Mouse (Mus musculus) heart, postnatal 10 days (tissue): ENCODE measurements around the gene Med13. TPM values are rescaled to one million over a fixed set of nuclear protein-coding genes. Genes with fewer than 3 reads are reported as not detected.

ENCODE experiments used
- DNase-seq, 2 experiments: peaks; one replicate each; pipeline ENCODE4 v3.0.0; 2021
- intact Hi-C: fragments of 180-260 bp; cut with DNase I; formaldehyde crosslinking; loops from one replicate; pipeline ENCODE4 v1.15.1; 2025
- total RNA-seq, 2 experiments: library from RNA; stranded (reverse); gene quantifications; 2 replicates each; pipeline ENCODE4 v1.2.3; 2021

Gene Med13
- 10 to 100 TPM; 46.0 to 52.9 TPM for total RNA-seq

DNA sequence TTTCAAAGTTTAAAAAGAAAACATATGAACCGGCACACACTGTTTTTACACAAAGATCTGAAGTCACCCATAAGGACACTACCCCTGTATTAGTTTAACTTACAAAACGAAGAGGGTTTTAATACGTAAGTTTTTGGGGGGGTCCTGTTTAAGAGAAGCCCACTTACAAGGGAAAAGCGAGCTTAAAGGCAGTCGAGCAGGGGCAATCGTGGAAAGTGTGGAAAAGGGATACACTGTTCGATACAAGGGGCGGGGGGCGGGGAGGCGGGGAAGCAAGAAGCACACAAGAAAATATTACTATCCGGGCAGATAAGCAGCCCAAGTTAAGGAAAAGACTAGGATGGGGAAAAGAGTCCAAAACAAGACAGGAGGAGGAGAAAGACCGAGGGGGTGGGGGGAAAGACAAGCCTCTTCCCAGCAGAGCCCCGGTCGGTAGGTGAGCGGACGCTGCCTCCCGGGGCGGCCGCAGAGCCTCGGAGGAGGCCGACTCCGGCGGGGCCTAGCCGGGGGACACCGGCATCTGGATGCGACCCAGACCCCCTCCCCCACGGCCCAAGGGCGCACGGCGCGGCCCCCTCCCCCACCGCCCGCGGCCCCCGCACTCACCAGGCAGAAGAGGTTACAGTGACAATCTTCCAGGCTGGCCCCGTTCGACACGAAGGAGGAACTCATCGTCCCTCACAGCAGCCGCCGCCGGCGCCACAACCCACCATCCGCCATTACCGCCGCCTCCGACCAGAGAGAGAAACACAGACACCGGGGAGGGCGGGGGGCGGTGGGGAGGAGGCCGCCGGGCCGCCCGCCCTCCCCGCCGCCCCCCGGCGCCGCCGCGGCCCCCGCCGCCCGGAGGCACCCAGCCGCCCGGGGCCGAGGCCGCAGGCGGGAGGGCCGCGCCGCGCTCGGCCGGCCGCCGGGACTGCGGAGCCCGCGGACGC lies at the start of gene Med13:
Gene Med13, minus strand, starts transcription at position 749 of the 935 bp plus-strand sequence.
- DNase-seq, result peak; percentile 59 to 68
- intact Hi-C loops, result loop anchor here (10.0 kb wide), 1 partner anchor 62 kb away; no protein-coding TSS in a partner anchor

DNA sequence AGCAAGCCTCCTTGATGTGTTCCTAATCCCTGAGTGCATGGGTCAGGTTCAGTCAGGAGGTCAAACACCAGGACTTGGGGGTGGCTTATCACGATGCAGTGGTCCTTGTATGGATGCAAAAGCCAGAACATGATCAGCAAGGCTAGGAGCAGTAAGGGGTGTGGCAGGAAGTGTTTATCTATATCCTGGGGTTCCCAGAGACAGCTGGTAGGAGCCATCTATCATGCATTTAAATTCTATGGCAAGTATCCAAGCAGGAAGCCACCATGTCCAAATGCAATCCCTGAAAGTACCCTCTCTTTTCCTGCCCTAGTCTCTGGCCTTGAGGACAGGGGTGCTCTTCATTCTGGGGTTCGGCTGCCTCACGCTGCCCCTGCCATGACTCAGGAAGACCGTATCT lies 47.2 kb upstream of the Med13 start:
- DNase-seq, result no peak
- intact Hi-C loops, result no loop called here

DNA sequence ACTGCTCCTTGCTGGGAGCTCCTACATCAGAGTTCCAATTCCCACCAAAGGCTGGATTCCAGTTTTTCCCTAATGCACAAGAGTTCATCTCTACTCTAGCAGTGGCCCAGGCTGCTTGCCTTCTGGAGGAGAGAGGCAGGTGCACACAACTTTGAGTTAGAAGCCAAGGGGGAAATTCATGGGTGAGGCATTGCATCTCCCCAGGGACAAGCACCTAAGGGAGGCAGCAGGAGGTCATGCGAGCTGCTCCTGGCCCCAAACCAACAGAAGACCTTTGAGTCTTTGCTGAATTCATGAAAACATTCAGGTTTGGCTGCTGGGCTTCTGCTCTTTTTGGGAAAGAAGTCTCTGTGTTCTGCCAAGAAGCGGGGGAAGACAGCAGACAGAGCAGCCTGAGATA lies 46.4 kb upstream of the Med13 start:
- no peak for DNase-seq
- intact Hi-C loops, result no loop called here

DNA sequence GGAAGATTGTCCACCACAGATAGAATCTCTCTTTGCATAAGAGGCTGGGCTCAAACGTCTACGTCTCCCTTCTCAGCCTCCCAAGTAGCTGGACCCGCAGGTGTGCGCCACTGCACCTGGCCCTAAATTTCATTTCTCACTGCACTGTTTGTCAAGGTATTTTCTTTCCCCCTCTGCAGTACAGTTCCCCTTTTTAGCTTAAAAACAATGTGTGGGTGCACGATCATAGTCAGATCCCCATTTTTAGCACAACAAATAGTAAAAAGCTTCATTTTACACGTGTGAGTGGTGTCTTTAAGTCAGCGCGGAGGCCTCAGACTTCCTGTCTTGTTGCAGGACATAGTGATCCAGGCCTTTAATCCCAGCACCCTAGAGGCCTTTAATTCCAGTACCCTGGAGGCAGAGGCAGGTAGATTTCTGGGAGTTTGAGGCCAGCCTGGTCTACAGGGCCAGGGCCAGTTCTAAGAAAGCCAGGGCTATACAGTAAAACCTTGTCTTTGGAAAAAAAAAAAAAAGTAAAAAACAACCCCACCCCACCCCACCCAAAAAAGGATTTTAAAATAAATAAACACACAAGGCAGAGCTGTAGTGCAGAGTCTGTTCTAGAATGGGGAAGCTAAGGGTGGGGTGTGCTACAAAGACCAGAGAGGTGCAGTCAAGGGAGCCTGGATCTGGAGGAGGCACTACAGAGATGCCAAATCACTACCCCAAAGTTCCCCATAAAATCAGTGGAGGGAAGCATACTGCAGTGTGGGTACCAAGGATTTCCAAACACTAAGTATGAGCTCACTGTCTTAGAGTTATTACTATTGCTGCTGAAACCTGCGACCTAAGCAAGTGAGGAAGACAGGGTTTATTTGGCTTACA lies 42.1 kb upstream of the Med13 start:
- intact Hi-C loops, result no loop called here

DNA sequence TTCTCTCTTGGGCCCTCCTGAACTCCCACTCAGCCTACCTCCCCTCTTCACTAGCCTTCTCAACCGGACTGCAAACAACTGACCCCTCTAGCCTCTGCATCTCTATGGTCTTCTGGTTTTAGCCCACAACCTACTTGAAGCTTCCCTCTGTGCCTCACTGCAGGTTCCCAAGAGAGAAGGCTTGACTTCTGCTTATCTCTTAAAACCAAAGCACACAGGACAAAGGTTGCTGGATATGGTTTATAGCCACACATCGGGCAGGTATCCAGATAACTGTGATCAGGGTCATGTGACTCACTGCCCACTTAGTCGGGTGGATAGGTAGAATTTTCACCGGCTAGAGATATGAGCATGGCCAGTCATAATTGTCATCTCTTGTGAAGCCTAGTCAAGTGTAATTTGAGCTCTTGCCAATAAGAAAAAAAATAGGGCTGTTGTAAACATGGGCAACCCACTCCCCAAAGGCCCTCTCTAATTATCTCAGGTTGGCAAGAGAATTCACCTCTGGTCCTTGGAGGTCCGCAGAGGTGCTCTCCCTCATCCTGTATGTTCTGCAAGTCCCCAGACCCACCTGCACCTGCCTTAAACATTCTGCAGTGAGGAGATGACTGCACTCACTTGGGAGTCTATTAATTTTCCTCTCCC lies 39.7 kb upstream of the Med13 start:
- DNase-seq, result no peak
- intact Hi-C loops, result no loop called here

More for the DNA sequence above, 42.1 kb upstream of the Med13 start:
- no peak for DNase-seq

DNA sequence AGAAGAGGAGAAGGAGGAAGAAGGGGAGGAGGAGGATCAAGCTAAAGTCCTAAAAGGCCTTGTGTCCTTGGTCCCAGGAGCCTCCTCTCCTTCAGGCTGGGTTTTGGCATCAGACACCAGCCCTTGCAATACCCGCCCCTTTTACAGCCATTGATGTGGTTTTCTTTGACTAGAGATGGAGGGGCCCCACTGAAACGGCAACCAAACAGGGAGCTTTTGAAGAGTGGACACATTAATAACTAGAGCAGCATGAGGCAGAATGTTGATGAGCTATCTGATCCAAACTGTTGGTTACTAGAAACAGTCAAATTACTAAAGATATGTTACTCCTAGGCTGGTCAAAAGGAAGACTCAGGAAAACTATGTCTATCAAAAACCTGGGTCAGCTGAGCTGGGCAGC lies 39.1 kb upstream of the Med13 start:
- intact Hi-C loops, result no loop called here
- DNase-seq, result no peak

DNA sequence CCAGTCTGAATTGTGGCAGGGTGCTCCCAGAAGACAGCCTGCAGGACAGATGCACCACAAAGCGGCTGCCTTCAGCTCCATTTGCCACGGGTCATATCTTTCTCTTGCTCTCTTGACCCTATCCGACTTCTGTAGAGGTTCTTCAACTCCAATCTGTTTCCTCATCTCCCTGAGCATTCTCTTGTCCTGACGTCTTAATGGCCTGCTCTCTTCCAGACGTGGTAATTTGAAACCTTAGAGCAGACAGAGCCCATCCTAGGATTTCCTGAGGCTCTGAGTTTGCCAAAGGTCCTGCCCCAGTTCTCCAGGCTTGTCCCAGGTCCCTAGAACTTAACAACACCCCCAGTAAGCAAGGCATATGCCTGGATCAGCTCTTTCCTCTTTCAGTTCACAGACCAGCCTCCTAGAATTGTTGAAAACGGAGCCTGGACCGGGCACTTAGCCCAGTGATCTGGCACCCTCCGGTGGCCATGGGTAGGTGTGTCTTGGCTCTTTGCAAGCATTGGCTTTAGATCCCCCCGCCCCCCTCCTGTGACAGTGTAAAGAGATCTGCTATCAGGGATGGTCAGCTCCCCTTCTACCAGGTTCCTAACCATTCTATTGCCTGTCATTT lies 38.2 kb upstream of the Med13 start:
- peak; percentile 60 to 71 for DNase-seq
- intact Hi-C loops, result no loop called here

DNA sequence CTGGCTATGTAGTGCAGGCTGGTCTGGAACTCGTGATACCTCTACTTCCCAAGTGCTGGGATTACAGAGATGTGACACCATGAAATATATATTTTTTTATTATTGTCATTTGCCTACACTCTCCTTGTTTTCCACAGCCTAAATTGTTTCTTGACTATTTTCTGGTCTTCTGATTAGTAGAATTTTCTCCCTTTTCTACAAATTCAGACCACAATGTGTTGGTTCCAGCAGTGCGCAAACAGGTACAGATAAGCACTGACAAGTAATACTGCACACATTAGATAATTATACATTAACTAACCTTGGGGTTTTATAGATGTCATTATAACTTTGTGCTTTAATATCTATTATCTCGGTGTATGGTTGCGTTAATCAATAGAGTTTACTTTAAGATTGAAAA lies 37.7 kb upstream of the Med13 start:
- DNase-seq, result no peak
- intact Hi-C loops, result no loop called here

DNA sequence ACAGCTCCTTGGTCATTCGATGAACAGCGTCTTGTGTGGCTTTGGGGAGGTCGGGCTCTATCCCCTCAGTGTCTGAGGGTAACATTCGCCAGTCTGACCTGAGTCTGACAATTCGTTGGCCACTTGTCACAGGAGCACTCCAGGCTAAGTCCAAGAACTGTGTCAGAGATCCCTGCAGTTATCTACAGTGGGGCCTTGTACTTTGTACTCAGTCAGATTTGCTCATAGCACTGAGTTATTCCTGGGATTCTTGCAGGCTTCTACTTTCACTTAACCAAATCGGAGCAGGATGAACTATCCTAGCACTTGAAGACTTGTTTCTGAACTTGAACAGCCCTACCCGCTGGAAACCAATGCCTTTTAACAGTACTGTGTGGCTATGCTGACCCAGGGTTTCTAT lies 34.3 kb upstream of the Med13 start:
- DNase-seq, result no peak
- intact Hi-C loops, result no loop called here

DNA sequence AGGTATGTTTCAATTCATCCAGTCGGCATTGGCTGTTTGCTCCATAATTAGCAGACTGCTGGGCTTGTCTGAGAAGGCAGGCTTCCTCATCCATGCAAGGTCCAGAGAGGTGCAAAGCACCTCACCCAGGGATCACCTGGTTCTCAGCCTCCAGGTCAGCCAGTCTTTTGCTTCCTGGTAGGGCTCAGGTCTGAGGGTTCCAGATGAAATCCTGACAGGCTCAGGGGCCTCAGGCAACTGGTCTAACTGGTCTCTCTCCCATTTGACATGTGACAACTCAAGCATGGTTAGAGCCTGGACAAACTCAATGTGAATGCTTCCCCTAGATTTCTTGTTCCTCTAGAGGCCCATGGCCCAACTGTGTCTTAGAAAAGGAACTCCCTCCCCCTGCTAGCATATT lies 32.9 kb upstream of the Med13 start:
- no peak for DNase-seq
- intact Hi-C loops, result no loop called here

DNA sequence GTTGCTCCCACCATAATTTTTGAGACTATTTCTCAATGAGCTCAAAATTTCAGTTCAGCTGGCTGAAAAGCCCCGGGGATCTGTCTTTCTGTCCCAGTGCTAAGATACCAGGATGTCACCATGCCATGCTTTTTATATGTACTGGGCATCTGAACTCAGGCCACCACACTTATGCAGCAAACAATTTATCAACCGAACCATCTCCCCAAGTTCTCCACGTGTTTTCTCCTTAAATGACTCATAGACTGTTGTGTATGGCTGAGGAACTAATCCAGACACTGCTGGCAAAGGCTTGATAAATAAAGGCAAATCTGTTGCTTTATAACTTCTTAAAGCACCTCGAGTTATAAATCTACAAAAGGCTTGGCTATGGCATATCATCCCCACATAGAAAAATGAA lies 32.1 kb upstream of the Med13 start:
- intact Hi-C loops, result no loop called here
- DNase-seq, result no peak

DNA sequence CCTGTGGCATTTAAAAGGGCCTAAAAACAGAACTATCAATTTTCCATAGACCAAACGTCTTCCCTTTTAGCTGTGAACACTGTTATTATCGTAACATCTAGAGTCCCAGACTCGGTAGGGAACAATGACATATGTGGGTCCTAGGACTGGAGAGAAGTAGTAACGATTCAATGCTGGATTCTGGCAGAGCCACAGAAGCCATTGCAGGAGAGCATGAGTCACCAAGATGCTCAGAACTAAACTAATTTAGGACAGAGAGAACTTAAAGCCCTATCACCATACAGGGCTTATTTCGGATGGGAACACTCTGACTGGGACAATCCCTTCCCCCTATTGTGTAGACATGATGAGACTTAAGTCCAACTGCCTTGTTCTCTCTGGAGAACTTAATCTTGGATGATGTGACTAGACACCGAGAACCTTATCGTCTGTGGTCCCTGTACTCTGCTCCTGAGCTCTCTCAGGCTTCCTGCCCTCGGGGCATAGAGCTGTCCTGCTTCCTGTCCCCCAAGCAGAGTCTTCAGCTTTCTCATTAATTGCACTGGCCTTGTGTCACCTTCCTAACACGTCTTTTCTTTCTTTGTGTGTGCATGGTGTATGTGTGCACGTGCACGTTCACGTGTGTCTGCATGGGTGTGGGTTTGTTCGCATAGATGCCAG lies 31.5 kb upstream of the Med13 start:
- no peak for DNase-seq
- intact Hi-C loops, result no loop called here

DNA sequence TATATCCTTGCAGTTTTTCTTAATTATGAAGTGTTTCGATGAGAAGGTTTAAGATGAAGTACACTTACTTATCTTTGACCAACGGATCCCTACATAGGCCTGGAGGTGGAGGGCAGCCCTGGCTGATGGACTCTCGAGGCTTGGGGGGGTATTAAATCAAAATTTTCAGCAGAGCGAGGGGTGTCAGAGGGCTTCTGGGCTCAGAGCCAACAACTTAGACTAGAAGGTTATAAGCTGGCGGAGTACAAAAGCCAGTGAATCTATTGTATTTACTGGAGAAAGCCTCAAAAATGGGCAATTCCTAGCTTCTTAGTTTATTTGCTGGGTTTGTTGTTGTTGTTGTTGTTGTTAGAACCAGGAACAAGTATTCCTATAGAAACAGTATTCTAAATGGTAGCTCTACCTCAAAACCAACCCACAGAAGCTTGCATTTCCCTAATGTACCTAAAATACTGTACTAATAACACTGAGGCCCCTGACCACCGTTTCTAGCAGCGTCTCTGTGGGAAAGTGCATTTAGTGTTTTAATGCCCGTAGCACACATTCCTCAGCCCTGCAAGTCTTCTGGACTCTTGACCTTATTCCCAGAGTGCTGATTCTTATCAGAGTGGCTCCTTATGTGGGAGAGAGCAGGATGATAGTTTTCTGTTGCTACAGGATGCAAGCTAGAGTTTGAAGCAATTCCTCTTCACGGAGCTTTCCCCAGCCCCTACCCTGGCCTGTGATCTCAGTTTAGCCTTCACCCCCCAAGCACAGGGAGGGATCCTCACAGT lies 29.9 kb upstream of the Med13 start:
- intact Hi-C loops, result no loop called here
- DNase-seq, result no peak

DNA sequence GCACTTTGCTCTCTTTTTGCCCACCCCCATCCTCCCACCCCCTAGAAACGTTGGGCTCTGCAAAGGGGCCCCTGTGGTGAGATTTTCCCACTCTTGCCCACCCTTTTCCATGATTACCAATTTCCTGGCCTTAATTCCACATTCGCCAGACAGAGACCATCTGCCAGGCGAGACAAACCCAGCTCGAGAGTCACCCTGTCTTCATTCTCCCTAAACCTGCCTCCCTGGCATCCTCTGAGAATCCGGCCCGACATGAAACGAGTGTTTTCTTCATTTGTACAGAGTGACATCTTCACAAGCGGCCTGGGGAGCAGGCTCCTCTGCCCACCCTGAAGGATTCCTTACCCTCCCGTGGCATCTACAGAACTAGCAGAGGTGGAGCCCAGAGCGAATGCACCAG lies 29.2 kb upstream of the Med13 start:
- DNase-seq, result no peak
- intact Hi-C loops, result no loop called here

DNA sequence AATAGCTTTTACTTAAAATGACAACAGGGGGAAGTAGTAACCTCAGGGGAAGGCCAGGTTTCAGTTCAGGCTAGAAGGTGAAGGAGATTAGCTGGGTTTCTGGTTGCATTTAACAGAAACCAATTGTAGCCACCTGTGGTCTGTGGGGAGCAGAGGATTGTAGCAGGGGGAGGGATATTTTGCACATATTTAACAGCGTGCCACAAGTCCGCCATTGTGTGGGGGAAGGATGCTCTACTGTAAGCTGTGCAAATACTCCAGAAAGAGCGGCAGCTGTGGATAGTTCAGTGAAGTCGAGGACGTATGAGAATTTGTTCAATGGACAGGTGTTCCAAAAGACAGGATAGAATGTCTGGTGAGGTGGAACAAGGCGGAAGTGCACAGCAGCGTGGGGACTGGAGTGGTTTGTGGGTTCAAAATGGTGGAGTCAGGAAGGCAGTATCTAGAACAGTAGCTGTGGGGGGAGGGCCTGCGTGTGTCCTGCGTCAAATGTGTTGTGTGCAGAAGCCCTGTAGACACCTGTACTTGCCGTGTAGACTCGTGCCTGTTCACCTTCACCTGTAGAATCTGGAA lies 28.4 kb upstream of the Med13 start:
- intact Hi-C loops, result no loop called here
- DNase-seq, result no peak

DNA sequence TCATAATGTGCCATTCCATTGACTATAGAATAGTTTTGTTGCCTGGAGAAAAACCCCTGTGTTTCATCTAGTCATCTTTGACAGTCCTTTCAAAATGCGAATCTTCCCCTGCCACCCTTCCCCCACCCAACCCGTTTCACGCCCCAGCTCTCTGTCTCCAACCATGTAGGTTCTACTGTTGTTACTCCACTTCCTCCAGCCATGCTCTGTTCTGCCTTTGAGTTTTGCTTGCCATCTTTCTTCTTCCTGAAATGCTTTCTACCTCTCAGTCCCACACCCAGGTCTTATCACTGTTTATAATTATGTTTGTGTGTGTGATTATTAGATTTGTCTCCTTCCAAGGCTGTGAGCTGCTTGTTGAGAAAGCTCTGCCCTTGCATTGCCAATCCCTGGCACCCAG lies 26.7 kb upstream of the Med13 start:
- no peak for DNase-seq
- intact Hi-C loops, result no loop called here

DNA sequence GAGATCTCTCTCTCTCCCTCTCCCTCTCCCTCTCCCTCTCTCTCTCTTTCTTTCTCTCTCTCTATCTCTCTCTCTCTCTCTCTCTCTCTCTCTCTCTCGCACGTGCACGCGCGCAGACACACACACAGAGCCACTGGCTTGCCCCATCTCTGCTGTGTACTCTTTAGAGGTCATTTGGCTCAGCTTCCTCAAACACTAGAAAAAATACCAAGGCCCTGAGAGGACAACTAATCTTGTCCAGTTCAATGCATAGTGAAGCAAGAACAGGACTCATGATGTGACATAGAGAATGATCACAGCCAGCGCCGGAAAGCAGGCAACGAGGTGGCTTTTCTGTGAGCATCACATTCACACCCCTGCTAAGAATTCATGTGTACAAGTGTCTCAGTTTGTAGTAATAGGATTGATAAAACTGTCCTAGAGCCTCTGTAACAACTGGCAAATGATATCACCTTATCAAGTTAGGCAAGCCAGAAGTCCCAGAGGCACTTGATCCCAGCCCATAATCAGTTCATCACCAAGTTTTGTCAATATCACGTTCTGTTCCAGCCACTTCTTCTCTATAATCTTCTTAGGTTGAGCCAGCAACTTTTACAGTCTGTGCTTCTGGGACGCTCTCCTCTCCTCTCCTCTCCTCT lies 25.2 kb upstream of the Med13 start:
- DNase-seq, result no peak
- intact Hi-C loops, result no loop called here

DNA sequence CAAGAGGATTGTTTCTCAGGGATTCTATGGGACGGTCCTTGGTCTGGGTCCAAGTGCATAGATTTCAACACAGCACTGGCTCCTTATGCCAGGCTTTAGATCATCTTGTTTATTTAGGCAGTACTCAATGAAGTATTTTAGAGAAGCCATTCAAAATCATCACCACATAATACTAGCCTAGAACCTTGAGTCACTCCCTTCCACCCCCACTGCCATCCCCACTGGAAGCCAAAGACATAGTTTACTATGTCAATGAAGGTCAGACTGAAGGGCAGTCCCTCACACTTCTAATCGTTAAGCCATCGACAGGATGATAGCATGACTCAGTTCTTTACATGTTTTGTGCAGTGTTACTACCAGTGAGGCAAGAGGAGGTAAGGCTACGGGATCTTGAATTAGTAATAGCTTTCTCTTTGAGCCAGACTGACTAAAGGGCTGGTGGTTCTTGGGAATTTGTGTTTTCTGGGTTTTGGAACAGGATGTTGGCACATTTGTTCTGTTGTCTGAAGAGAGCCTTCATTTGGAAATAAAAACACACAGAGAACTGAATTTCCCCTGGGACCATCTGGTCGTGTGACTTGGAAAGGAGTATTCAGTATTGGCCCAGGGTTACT lies 24.2 kb upstream of the Med13 start:
- intact Hi-C loops, result no loop called here
- DNase-seq, result peak; percentile 22 to 32
